Mouse (Mus musculus): Measurements from ENCODE around the gene Npepps. TPM values are rescaled to one million over a fixed set of nuclear protein-coding genes. Genes with fewer than 3 reads are reported as not detected.

Gene Npepps
- polyA plus RNA-seq, 1 experiment = 97.4 TPM

- no peak for TF ChIP-seq POLR2A (IDR thresholded peaks at IDR 0.05; ENCODE audit: borderline replicate concordance, insufficient read depth, low read length)
- no peak for TF ChIP-seq CTCF (IDR thresholded peaks at IDR 0.05; ENCODE audit: borderline replicate concordance, insufficient read depth, low read depth, low read length)
- no peaks in the 10 kb centered on the region for H3K4me1 ChIP-seq (ENCODE audit: control insufficient read depth, insufficient read depth, low read length)
- DNase-seq = no peak
- H3K27ac ChIP-seq (ENCODE audit: insufficient read depth, low read length) = no peak overlapping the region
- WGBS = 91% methylated on average over 10 of the region's 10 CpGs
- no peaks in the 10 kb centered on the region for H3K27me3 ChIP-seq (ENCODE audit: control insufficient read depth, insufficient read depth, low read length)
- no peak overlapping the region for H3K4me3 ChIP-seq (replicated peaks; ENCODE audit: insufficient read depth, low read depth, low read length)
These were observed 33.8 kb downstream of the Npepps start for GRCm38 (mm10) chr11:97246510-97247159.

DNA sequence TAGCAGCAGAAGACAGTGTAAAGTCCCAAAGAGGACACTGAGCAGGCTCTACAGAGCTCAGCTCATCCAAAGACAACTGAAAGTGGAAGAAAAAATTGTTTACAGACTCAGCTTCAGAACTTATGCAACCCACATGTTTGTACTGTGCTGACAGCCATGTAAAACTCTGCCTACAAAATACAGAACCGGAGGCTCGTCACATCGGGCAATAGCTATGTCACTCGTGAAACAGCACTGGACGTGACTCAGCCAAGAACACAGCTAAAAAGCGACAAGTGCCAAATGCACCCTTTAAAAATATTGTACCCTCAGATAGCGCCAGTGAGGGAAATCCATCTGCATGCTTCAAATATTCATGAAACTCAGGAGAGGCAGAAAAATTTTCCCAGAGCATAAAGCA, 39.1 kb downstream of the Npepps start:
- Histone ChIP-seq H3K4me3 (replicated peaks; ENCODE audit: insufficient read depth, low read depth, low read length) (no peak overlapping the region), H3K27ac (ENCODE audit: insufficient read depth, low read length) (no peak overlapping the region), H3K4me1 (ENCODE audit: control insufficient read depth, insufficient read depth, low read length) (no peaks in the 10 kb centered on the region), H3K27me3 (ENCODE audit: control insufficient read depth, insufficient read depth, low read length) (no peaks in the 10 kb centered on the region)
- DNase-seq = no peak
- 87% methylated on average over 7 of the region's 7 CpGs for WGBS
- no peak for TF ChIP-seq CTCF (IDR thresholded peaks at IDR 0.05; ENCODE audit: borderline replicate concordance, insufficient read depth, low read depth, low read length)
- TF ChIP-seq POLR2A (IDR thresholded peaks at IDR 0.05; ENCODE audit: borderline replicate concordance, insufficient read depth, low read length) = no peak

- WGBS = 93% methylated on average over 2 of the region's 2 CpGs
- TF ChIP-seq CTCF (IDR thresholded peaks at IDR 0.05; ENCODE audit: borderline replicate concordance, insufficient read depth, low read depth, low read length) (no peak), POLR2A (IDR thresholded peaks at IDR 0.05; ENCODE audit: borderline replicate concordance, insufficient read depth, low read length) (no peak)
- no peak overlapping the region for H3K27ac ChIP-seq (ENCODE audit: insufficient read depth, low read length)
These were observed 42.5 kb downstream of the Npepps start for GRCm38 (mm10) chr11:97237976-97238375.

DNA sequence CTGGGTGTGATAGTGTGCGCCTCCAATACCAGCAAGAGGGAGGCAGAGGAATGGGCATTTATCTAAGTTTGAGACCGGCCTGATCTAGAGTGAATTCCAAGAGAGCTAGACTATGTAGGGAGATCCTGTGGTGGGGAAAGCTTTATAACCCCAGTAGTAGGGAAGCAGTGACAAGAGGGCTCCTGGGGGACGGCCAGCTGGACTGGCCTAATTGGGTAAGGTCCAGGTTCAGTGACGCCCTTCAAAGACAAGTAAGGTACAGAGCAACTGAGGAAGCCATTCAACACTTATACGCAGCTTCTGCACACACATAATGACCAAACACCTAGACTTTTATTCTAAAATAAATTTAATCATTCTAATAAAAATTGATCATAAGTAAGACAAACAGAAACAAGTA, 48.0 kb downstream of the Npepps start:
- peak; percentile 63 to 67 for DNase-seq
- WGBS = 43% methylated on average over 5 of the region's 5 CpGs
- Histone ChIP-seq H3K27ac (ENCODE audit: insufficient read depth, low read length) (no peak overlapping the region), H3K4me3 (replicated peaks; ENCODE audit: insufficient read depth, low read depth, low read length) (no peak overlapping the region), H3K27me3 (ENCODE audit: control insufficient read depth, insufficient read depth, low read length) (no peaks in the 10 kb centered on the region), H3K4me1 (ENCODE audit: control insufficient read depth, insufficient read depth, low read length) (peaks cover 2% of the 10 kb centered on the region; the same call in 1 of the 2 replicates)
- TF ChIP-seq CTCF (IDR thresholded peaks at IDR 0.05; ENCODE audit: borderline replicate concordance, insufficient read depth, low read depth, low read length) (no peak), POLR2A (IDR thresholded peaks at IDR 0.05; ENCODE audit: borderline replicate concordance, insufficient read depth, low read length) (no peak)

More at GRCm38 (mm10) chr11:97237976-97238375, 42.5 kb downstream of the Npepps start:
- Histone ChIP-seq H3K27me3 (ENCODE audit: control insufficient read depth, insufficient read depth, low read length) (no peaks in the 10 kb centered on the region), H3K4me1 (ENCODE audit: control insufficient read depth, insufficient read depth, low read length) (no peaks in the 10 kb centered on the region; the same call in 1 of the 2 replicates), H3K4me3 (replicated peaks; ENCODE audit: insufficient read depth, low read depth, low read length) (no peak overlapping the region)
- DNase-seq = no peak

GRCm38 (mm10) chr11:97229396-97229795, 51.0 kb downstream of the Npepps start:
- Histone ChIP-seq H3K4me3 (replicated peaks; ENCODE audit: insufficient read depth, low read depth, low read length) (no peak overlapping the region), H3K27me3 (ENCODE audit: control insufficient read depth, insufficient read depth, low read length) (no peaks in the 10 kb centered on the region), H3K27ac (ENCODE audit: insufficient read depth, low read length) (no peak overlapping the region), H3K4me1 (ENCODE audit: control insufficient read depth, insufficient read depth, low read length) (peaks cover 2% of the 10 kb centered on the region; the same call in 1 of the 2 replicates)
- WGBS = 58% methylated on average over 2 of the region's 2 CpGs
- no peak for TF ChIP-seq CTCF (IDR thresholded peaks at IDR 0.05; ENCODE audit: borderline replicate concordance, insufficient read depth, low read depth, low read length)
- TF ChIP-seq POLR2A (IDR thresholded peaks at IDR 0.05; ENCODE audit: borderline replicate concordance, insufficient read depth, low read length) = no peak
- no peak for DNase-seq

GRCm38 (mm10) chr11:97228985-97229384, 51.5 kb downstream of the Npepps start:
- peaks cover 2% of the 10 kb centered on the region; the same call in 1 of the 2 replicates for H3K4me1 ChIP-seq (ENCODE audit: control insufficient read depth, insufficient read depth, low read length)
- 52% methylated on average over 7 of the region's 7 CpGs for WGBS
- no peak overlapping the region for H3K27ac ChIP-seq (ENCODE audit: insufficient read depth, low read length)
- DNase-seq = peak in 1 of 2 experiments; percentile 11
- H3K4me3 ChIP-seq (replicated peaks; ENCODE audit: insufficient read depth, low read depth, low read length) = no peak overlapping the region
- TF ChIP-seq CTCF (IDR thresholded peaks at IDR 0.05; ENCODE audit: borderline replicate concordance, insufficient read depth, low read depth, low read length) (no peak), POLR2A (IDR thresholded peaks at IDR 0.05; ENCODE audit: borderline replicate concordance, insufficient read depth, low read length) (no peak)
- no peaks in the 10 kb centered on the region for H3K27me3 ChIP-seq (ENCODE audit: control insufficient read depth, insufficient read depth, low read length)

GRCm38 (mm10) chr11:97226131-97226530, 54.3 kb downstream of the Npepps start:
- Histone ChIP-seq H3K27me3 (ENCODE audit: control insufficient read depth, insufficient read depth, low read length) (no peaks in the 10 kb centered on the region), H3K4me1 (ENCODE audit: control insufficient read depth, insufficient read depth, low read length) (no peaks in the 10 kb centered on the region), H3K4me3 (replicated peaks; ENCODE audit: insufficient read depth, low read depth, low read length) (no peak overlapping the region), H3K27ac (ENCODE audit: insufficient read depth, low read length) (no peak overlapping the region)
- TF ChIP-seq CTCF (IDR thresholded peaks at IDR 0.05; ENCODE audit: borderline replicate concordance, insufficient read depth, low read depth, low read length) = no peak
- TF ChIP-seq POLR2A (IDR thresholded peaks at IDR 0.05; ENCODE audit: borderline replicate concordance, insufficient read depth, low read length) = no peak
- DNase-seq = no peak
- 98% methylated on average over 1 of the region's 1 CpGs for WGBS

DNA sequence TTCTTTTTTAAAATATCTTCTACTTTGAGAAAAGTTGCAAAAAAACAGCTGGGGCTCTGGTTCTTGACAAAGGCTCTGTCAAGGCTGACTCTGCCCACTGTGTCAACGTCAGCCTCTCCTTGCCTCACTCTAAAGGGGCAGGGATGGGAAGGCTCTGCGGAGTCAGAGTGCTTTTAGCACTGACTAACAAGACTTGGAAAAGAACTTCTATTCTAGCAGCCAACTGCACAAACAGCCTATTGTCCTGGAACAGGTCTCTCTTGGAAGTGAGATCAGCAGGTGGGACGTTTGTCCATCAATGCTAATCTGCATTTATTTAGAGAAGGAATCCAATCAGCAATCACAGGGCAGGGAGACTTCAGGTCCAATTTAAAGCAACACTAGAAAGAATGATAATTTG, 57.0 kb downstream of the Npepps start:
- Histone ChIP-seq H3K4me1 (ENCODE audit: control insufficient read depth, insufficient read depth, low read length) (no peaks in the 10 kb centered on the region), H3K27ac (ENCODE audit: insufficient read depth, low read length) (no peak overlapping the region), H3K4me3 (replicated peaks; ENCODE audit: insufficient read depth, low read depth, low read length) (no peak overlapping the region), H3K27me3 (ENCODE audit: control insufficient read depth, insufficient read depth, low read length) (no peaks in the 10 kb centered on the region)
- TF ChIP-seq POLR2A (IDR thresholded peaks at IDR 0.05; ENCODE audit: borderline replicate concordance, insufficient read depth, low read length) (no peak), CTCF (IDR thresholded peaks at IDR 0.05; ENCODE audit: borderline replicate concordance, insufficient read depth, low read depth, low read length) (no peak)
- DNase-seq = no peak
- WGBS = 23% methylated on average over 3 of the region's 3 CpGs

Measured in cerebellum, adult 2 months (tissue).